In genomic region chr11:5990910-5991309, GRCm38 (mm10) we compare ENCODE assay signal across 8 mouse cellular contexts. TPM values are rescaled to one million over a fixed set of nuclear protein-coding genes. Genes with fewer than 3 reads are reported as not detected.
A peak's percentile ranks its signal among the peaks of the same experiment; 100 is the strongest.
DNase-seq lines count a peak whose midpoint lies in the region; ATAC-seq and TF ChIP-seq lines count a peak whose summit lies in the region.

No protein-coding gene starts in this region.

- no peak for ATAC-seq in forebrain, embryonic 11.5 days (replicated peaks; ENCODE audit: low FRiP score)
- no peak for ATAC-seq in forebrain, embryonic 15.5 days (replicated peaks)
- no peak for ATAC-seq in kidney, postnatal 0 days (replicated peaks; ENCODE audit: low FRiP score, low read depth)
- no peak for ATAC-seq in neural tube, embryonic 11.5 days (ENCODE audit: insufficient read depth, low FRiP score, low TSS enrichment)

- H3K9ac ChIP-seq in forebrain, embryonic 11.5 days (ENCODE audit: low read length) = no peak overlapping the region
- no peak overlapping the region for H3K9ac ChIP-seq in forebrain, embryonic 15.5 days (replicated peaks)
- no peak overlapping the region for H3K9ac ChIP-seq in kidney, postnatal 0 days (ENCODE audit: low read depth, low read length)
- H3K9ac ChIP-seq in neural tube, embryonic 11.5 days (ENCODE audit: low read length) = no peak overlapping the region

- no peaks in the 10 kb centered on the region for H3K9me3 ChIP-seq in forebrain, embryonic 11.5 days (ENCODE audit: control insufficient read depth, low read length)
- no peaks in the 10 kb centered on the region for H3K9me3 ChIP-seq in forebrain, embryonic 15.5 days
- H3K9me3 ChIP-seq in kidney, postnatal 0 days (replicated peaks; ENCODE audit: low read length) = no peaks in the 10 kb centered on the region
- no peaks in the 10 kb centered on the region for H3K9me3 ChIP-seq in neural tube, embryonic 11.5 days (ENCODE audit: control insufficient read depth, low read length)

- DNase-seq in forebrain, embryonic 11.5 days (ENCODE audit: low spot score) = peak; percentile 82
- peak; percentile 21 for DNase-seq in ovary, postnatal 14 days (ENCODE audit: low spot score)
- DNase-seq in ovary, adult 18-20 months (ENCODE audit: low spot score) = no peak
- peak; percentile 38 for DNase-seq in c-Kit-positive CD71-positive TER-119-negative erythroid progenitor cells, embryonic 14.5 days (ENCODE audit: low read depth)
- DNase-seq in kidney, postnatal 0 days (ENCODE audit: low spot score) = peak; percentile 86
- peak; percentile 71 for DNase-seq in neural tube, embryonic 11.5 days (ENCODE audit: low spot score)
- DNase-seq in urinary bladder, adult 18-20 months (ENCODE audit: low spot score in 2 of 2) = no peak

- no peak overlapping the region for H3K27ac ChIP-seq in forebrain, embryonic 11.5 days (ENCODE audit: low read depth, low read length)
- no peak overlapping the region for H3K27ac ChIP-seq in forebrain, embryonic 15.5 days (replicated peaks)
- no peak overlapping the region for H3K27ac ChIP-seq in kidney, postnatal 0 days
- H3K27ac ChIP-seq in neural tube, embryonic 11.5 days (ENCODE audit: low read depth, low read length) = no peak overlapping the region

- H3K4me1 ChIP-seq in forebrain, embryonic 11.5 days (replicated peaks; ENCODE audit: control insufficient read depth, insufficient read depth, low read length) = no peaks in the 10 kb centered on the region
- no peaks in the 10 kb centered on the region for H3K4me1 ChIP-seq in forebrain, embryonic 15.5 days
- H3K4me1 ChIP-seq in kidney, postnatal 0 days (replicated peaks; ENCODE audit: insufficient read depth, low read length) = no peaks in the 10 kb centered on the region
- H3K4me1 ChIP-seq in neural tube, embryonic 11.5 days (ENCODE audit: control insufficient read depth, insufficient read depth, low read length) = no peaks in the 10 kb centered on the region

- no peak overlapping the region for H3K4me2 ChIP-seq in forebrain, embryonic 11.5 days (ENCODE audit: low read depth, low read length, severe bottlenecking)
- no peak overlapping the region for H3K4me2 ChIP-seq in forebrain, embryonic 15.5 days (replicated peaks)
- H3K4me2 ChIP-seq in kidney, postnatal 0 days (ENCODE audit: low read length) = no peak overlapping the region
- H3K4me2 ChIP-seq in neural tube, embryonic 11.5 days (ENCODE audit: low read depth) = no peak overlapping the region

- no peak overlapping the region for H3K4me3 ChIP-seq in forebrain, embryonic 11.5 days (ENCODE audit: low read depth, low read length)
- no peak overlapping the region for H3K4me3 ChIP-seq in forebrain, embryonic 15.5 days
- H3K4me3 ChIP-seq in kidney, postnatal 0 days (replicated peaks; ENCODE audit: low read depth, low read length) = no peak overlapping the region
- H3K4me3 ChIP-seq in neural tube, embryonic 11.5 days (ENCODE audit: low read depth, low read length) = no peak overlapping the region

- no peaks in the 10 kb centered on the region for H3K36me3 ChIP-seq in forebrain, embryonic 11.5 days (ENCODE audit: control insufficient read depth, insufficient read depth, low read length)
- H3K36me3 ChIP-seq in forebrain, embryonic 15.5 days = peaks cover 5% of the 10 kb centered on the region; the same call in 1 of the 2 replicates
- no peaks in the 10 kb centered on the region for H3K36me3 ChIP-seq in kidney, postnatal 0 days (ENCODE audit: insufficient read depth, low read length)
- H3K36me3 ChIP-seq in neural tube, embryonic 11.5 days (ENCODE audit: control insufficient read depth, insufficient read depth, low read length) = no peaks in the 10 kb centered on the region

- 32% methylated on average over 4 of the region's 4 CpGs for WGBS in forebrain, embryonic 11.5 days
- WGBS in forebrain, embryonic 15.5 days = 24% methylated on average over 4 of the region's 4 CpGs
- 32% methylated on average over 4 of the region's 4 CpGs for WGBS in kidney, postnatal 0 days
- 35% methylated on average over 4 of the region's 4 CpGs for WGBS in neural tube, embryonic 11.5 days

- TF ChIP-seq CTCF in kidney, postnatal 0 days (IDR thresholded peaks at IDR 0.05; ENCODE audit: low read depth) = peak; percentile 84

- no peaks in the 10 kb centered on the region for H3K27me3 ChIP-seq in forebrain, embryonic 11.5 days (ENCODE audit: control insufficient read depth, insufficient read depth, low read length)
- no peaks in the 10 kb centered on the region for H3K27me3 ChIP-seq in forebrain, embryonic 15.5 days
- H3K27me3 ChIP-seq in kidney, postnatal 0 days (ENCODE audit: insufficient read depth, low read length) = no peaks in the 10 kb centered on the region
- H3K27me3 ChIP-seq in neural tube, embryonic 11.5 days (ENCODE audit: control insufficient read depth, insufficient read depth, low read length) = no peaks in the 10 kb centered on the region

RNA-seq across cellular contexts. Expression of gene Ykt6, which starts 35.4 kb away (rescaled TPM):
- 25.5 and 27.2 TPM in 2 replicates for polyA plus RNA-seq in forebrain, embryonic 11.5 days (2014; fragmentation: Nextera tagmentation; extraction: Ambion mirVana)
- 86.0 and 95.9 TPM in 2 replicates for polyA plus RNA-seq in forebrain, embryonic 15.5 days (2015; fragmentation: Nextera tagmentation; extraction: Ambion mirVana)
- 41.8 and 46.5 TPM in 2 replicates for polyA plus RNA-seq in kidney, postnatal 0 days (2015; fragmentation: Nextera tagmentation; extraction: Ambion mirVana)
- polyA plus RNA-seq in neural tube, embryonic 11.5 days (2014; fragmentation: Nextera tagmentation; extraction: Ambion mirVana) = 32.3 and 32.6 TPM in 2 replicates

RNA-seq across cellular contexts. Expression of gene Gck, which starts 41.0 kb away (rescaled TPM):
- polyA plus RNA-seq in forebrain, embryonic 11.5 days (2014; fragmentation: Nextera tagmentation; extraction: Ambion mirVana) = 1.8 and 4.5 TPM in 2 replicates
- 6.8 and 7.7 TPM in 2 replicates for polyA plus RNA-seq in forebrain, embryonic 15.5 days (2015; fragmentation: Nextera tagmentation; extraction: Ambion mirVana)
- polyA plus RNA-seq in kidney, postnatal 0 days (2015; fragmentation: Nextera tagmentation; extraction: Ambion mirVana) = 0.64 and 1.0 TPM in 2 replicates
- 0.88 and 1.4 TPM in 2 replicates for polyA plus RNA-seq in neural tube, embryonic 11.5 days (2014; fragmentation: Nextera tagmentation; extraction: Ambion mirVana)

Comparison
In these comparisons a context has a peak if more than half of its experiments do, and no peak if none do; other contexts are left out.
1. DNase-seq: peak in forebrain, embryonic 11.5 days (single experiment), ovary, postnatal 14 days (single experiment), c-Kit-positive CD71-positive TER-119-negative erythroid progenitor cells, embryonic 14.5 days (single experiment), kidney, postnatal 0 days (single experiment) and neural tube, embryonic 11.5 days (single experiment); none in ovary, adult 18-20 months (single experiment) and urinary bladder, adult 18-20 months (0 of 2).